Mouse (Mus musculus) mammary gland, adult 2 months (tissue): ENCODE data around the gene Vasp. TPM values are rescaled to one million over a fixed set of nuclear protein-coding genes. Genes with fewer than 3 reads are reported as not detected.

Experiments used
- polyA plus RNA-seq: library from polyadenylated mRNA; depleted of rRNA; stranded (reverse); fragments of >200 nt; gene quantifications from 2 replicates; pipeline ENCODE4 v1.2.3, GENCODE M21; 2012; ENCODE audit warnings: low replicate concordance; rRNA removed

Gene Vasp
- 142 and 310 TPM in 2 replicates for polyA plus RNA-seq

GRCm38 (mm10) chr7:19271238-19272172 lies at the start of gene Vasp:
Vasp (minus strand) TSS chr7:19271817.

GRCm38 (mm10) chr7:19309884-19310641 lies 38.4 kb upstream of the Vasp start, which contains the start of gene Fosb:
Fosb (minus strand) TSS chr7:19310051.

GRCm38 (mm10) chr7:19282385-19282784 lies 10.8 kb upstream of the Vasp start, which contains the start of gene Rtn2:
Rtn2 (plus strand) TSS chr7:19282624.

GRCm38 (mm10) chr7:19279581-19280114 lies 8.0 kb upstream of the Vasp start, which contains the start of gene Ppm1n:
Ppm1n (minus strand) TSS chr7:19280064.

GRCm38 (mm10) chr7:19227883-19228792 lies 43.5 kb downstream of the Vasp start, which contains the start of gene Opa3:
Opa3 (plus strand) TSS chr7:19228334.

GRCm38 (mm10) chr7:19211996-19212755 lies 59.4 kb downstream of the Vasp start, which contains the start of gene Gpr4:
Gpr4 (plus strand) TSS chr7:19212538.

Other genes with a start within 250 kb of the Vasp start
- gene Foxa3, start 248.3 kb downstream of the Vasp start, polyA plus RNA-seq = 0.13 and 0.27 TPM in 2 replicates
- 71.7 and 98.5 TPM in 2 replicates for gene Sympk, start 247.4 kb downstream of the Vasp start, polyA plus RNA-seq
- not detected in 2 replicates for gene Rsph6a, start 217.1 kb downstream of the Vasp start, polyA plus RNA-seq
- gene Dmwd, start 195.6 kb downstream of the Vasp start, polyA plus RNA-seq = 64.7 and 84.3 TPM in 2 replicates
- gene Dmpk, start 188.0 kb downstream of the Vasp start, polyA plus RNA-seq = 287 and 339 TPM in 2 replicates
- 42.9 and 52.4 TPM in 2 replicates for gene Six5, start 177.2 kb downstream of the Vasp start, polyA plus RNA-seq
- not detected in 2 replicates for gene Gm4969, start 153.4 kb downstream of the Vasp start, polyA plus RNA-seq
- 9.6 and 18.2 TPM in 2 replicates for gene Fbxo46, start 152.0 kb downstream of the Vasp start, polyA plus RNA-seq
- 17.8 and 20.1 TPM in 2 replicates for gene Qpctl, start 122.5 kb downstream of the Vasp start, polyA plus RNA-seq
- 11.0 and 13.8 TPM in 2 replicates for gene Snrpd2, start 122.1 kb downstream of the Vasp start, polyA plus RNA-seq
- gene Gipr, start 105.7 kb downstream of the Vasp start, polyA plus RNA-seq = 3.8 and 4.0 TPM in 2 replicates
- 40.4 and 52.1 TPM in 2 replicates for gene Eml2, start 95.4 kb downstream of the Vasp start, polyA plus RNA-seq
- 23.4 and 23.5 TPM in 2 replicates for gene Gpr4, start 59.3 kb downstream of the Vasp start, polyA plus RNA-seq
- 33.0 and 51.8 TPM in 2 replicates for gene Opa3, start 43.5 kb downstream of the Vasp start, polyA plus RNA-seq
- gene Ppm1n, start 8.2 kb upstream of the Vasp start, polyA plus RNA-seq = 0.14 and 0.86 TPM in 2 replicates
- gene Rtn2, start 10.8 kb upstream of the Vasp start, polyA plus RNA-seq = 32.4 and 736 TPM in 2 replicates
- 1.2 and 2.0 TPM in 2 replicates for gene Fosb, start 38.2 kb upstream of the Vasp start, polyA plus RNA-seq
- 46.3 and 50.7 TPM in 2 replicates for gene Ercc1, start 73.0 kb upstream of the Vasp start, polyA plus RNA-seq
- 5.5 and 10.6 TPM in 2 replicates for gene Cd3eap, start 87.7 kb upstream of the Vasp start, polyA plus RNA-seq
- 16.4 and 27.3 TPM in 2 replicates for gene Ppp1r13l, start 87.9 kb upstream of the Vasp start, polyA plus RNA-seq
- gene Ercc2, start 110.2 kb upstream of the Vasp start, polyA plus RNA-seq = 60.3 and 79.1 TPM in 2 replicates
- gene Klc3, start 132.3 kb upstream of the Vasp start, polyA plus RNA-seq = 19.3 and 27.9 TPM in 2 replicates
- gene Ckm, start 133.0 kb upstream of the Vasp start, polyA plus RNA-seq = 3.1 and 13,480 TPM in 2 replicates
- gene Mark4, start 187.0 kb upstream of the Vasp start, polyA plus RNA-seq = 12.6 and 42.6 TPM in 2 replicates
- 6.3 and 7.4 TPM in 2 replicates for gene Exoc3l2, start 191.5 kb upstream of the Vasp start, polyA plus RNA-seq
- gene Bloc1s3, start 236.6 kb upstream of the Vasp start, polyA plus RNA-seq = 9.1 and 17.1 TPM in 2 replicates
- 73.4 and 149 TPM in 2 replicates for gene Trappc6a, start 236.6 kb upstream of the Vasp start, polyA plus RNA-seq
- 1.9 and 3.3 TPM in 2 replicates for gene Nkpd1, start 246.0 kb upstream of the Vasp start, polyA plus RNA-seq